Mouse (Mus musculus) T-helper 1 cell (primary cell): Measurements from ENCODE around the gene Glyr1.

Source experiments
- in situ Hi-C: fragments of 300-600 bp; cut with MboI, MseI; formaldehyde crosslinking; loops from one replicate; pipeline ENCODE4 v1.15.1; 2025; ENCODE audit warnings: high pct_unique_total_duplicates

Glyr1 gene

DNA sequence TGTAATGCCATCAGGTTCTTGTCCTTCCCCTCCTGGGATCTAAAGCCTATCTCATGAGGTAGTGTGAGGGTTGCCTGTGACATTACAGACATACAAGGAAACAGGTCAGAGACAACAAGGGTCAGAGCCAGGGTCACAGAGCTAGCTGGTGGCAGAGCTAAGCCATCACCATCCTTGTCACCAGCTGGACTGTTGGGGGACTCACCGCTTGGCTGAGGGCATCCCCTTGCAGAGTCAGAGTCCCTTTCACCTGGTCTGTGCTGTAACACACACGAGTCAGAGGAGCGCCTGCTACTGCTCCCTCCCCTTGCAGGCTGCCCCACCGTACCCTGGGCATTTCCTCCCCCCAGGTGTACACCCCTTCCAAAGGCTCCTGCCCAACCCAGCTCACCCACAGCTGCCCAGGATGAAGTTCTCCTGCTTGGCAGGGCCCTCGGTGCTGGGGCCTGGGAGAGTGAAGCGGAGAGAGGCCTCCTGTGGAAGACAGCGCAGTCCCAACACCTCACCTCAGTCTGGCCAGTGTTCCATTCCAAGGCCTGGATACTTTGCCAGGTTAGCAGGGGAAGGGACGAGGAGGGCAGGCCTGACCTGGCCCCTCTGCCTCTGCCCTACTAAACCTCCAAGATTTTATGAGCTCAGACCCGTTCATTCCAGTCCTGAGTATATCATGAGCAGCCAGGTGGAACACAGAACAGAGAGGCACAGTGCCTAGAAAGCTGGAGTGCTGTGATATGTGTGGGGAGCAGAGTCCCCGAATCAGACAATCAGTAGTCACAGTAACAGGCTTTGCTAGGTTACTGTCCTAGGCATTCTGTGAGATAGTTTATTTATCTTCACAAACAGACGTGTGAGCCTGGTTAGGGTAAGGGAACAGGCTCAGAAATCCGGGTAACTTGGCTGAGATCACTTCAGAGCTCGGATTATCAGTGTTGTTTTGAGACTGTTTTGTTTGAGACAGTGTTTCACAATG lies 37.3 kb downstream of the Glyr1 start:
- in situ Hi-C loops: no loop called here

DNA sequence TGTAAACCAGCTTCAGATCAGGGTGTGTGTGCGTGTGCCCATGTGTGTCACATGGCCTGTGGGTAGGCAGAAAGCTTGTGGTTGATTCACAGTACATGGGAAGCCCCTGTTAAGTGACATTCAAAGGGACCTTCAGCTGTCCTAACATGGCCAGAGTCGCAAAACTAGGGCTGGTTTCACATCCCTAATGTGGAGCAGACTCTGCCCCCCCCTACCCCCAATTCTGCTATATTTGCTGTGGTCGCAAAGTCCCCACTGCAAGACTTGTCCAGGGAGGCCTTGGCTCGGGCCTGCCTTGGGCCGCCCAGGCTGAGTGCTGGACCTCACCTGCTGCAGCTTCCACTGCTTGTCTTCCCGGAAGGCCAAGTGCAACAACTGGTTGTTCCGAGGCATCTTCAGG lies 38.4 kb downstream of the Glyr1 start:
- in situ Hi-C loops: no loop called here

DNA sequence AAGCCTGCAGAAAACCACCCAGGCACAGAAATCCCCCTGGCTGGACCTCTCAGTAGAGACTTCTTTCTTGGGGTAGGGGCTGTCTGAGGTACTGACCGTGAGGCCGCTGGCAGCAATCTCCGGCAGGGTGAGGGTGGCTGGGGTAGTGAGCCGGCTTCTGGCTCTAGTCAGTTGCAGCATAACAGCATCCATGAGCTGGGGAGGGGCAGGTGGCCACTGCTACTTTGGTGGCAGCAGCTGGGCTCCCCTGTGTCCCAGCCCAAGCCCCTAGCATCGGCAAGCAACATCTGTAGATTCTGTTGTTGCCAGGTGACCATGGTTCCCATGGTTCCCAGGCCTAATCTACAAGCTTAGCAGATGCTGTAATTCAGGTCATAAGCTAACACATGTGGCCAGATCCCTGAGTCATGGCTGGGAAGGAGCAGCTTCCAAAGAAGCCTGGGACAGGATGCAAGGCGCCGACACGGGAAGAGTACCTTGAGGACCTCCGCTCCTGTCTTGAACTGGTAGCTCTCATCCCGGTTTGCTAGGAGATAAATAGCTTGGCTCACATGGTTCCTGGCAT lies 39.2 kb downstream of the Glyr1 start:
- in situ Hi-C loops: no loop called here

DNA sequence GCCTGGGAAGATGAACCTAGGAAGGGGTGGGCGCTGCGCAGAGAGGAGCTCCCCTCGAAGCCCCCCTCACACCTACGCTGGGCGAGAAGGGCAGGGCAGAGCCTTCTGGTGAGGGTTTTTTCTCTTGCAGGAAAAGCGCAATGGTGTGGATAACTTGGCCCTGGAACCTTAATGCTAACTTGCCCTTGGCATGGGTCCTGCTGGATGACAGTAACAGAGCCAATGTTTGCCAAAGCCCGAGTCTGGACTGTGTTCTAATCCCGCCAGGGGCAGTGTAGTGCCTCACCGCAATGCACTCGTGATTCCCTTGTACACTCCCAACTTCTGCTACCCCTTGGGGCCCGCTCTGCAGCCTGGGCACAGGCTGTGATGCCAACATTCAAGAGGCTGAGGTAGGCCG lies 41.6 kb downstream of the Glyr1 start:
- in situ Hi-C loops: no loop called here

DNA sequence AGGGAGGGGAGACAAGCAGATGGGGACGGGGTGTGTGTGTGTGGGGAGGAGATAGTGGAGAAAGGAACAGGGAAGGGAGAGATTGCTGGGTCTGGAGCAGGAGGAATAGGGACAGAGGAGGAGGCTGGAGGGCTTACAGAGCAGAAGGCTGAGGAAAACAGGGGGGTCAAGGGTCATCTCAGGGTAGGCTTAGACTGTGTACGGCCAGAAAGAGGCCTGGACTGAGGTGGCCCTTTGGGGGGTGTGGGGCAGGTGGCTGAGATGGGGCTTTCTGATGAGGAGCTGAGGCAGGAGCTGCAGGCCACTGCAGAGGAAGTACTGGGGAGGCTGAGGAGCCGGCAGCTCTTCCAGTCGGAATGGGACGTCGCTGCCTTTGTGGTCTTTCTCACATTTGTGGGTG lies 42.2 kb downstream of the Glyr1 start:
- in situ Hi-C loops: no loop called here

DNA sequence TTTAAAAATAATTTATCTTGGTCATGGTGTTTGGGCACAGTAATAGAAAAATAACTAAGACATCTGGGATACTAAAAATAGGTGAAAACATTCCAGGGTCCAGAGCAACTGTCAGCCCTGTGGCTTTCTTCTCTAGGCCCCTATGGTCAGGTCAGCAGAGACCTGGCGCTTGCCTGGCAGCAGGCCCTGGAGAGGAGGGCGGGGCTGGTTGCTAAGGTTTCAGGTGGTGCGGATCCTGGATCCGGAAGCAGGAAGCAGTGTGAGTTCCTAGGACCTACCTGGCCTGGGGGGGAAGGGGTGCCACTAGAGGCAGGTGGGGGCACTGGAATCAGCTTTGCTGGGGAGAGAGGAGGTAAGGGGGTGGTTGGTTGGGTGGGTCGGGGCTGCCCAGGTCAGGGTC lies 42.6 kb downstream of the Glyr1 start, which contains the start of gene Smim22:
Gene Smim22 (plus strand): TSS at position 222 of the 400 bp plus-strand sequence.
- in situ Hi-C loops: no loop called here

DNA sequence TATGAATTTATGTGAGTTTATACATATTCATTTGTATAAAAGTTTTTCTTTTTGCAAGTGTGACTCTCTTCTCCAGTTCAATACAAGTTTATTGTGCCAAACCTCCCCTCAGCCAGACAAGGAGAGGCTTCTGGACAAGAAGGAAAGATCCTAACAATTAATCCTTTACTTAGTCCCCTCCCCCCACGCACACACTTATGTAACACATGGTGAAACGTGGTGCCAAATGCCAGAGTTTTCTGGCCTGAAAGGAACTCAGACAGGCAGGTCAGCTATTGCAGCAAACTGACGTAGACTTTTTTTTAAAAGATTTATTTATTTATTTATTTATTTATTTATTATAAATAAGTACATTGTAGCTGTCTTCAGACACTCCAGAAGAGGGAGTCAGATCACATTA lies 49.1 kb downstream of the Glyr1 start:
- in situ Hi-C loops: no loop called here

DNA sequence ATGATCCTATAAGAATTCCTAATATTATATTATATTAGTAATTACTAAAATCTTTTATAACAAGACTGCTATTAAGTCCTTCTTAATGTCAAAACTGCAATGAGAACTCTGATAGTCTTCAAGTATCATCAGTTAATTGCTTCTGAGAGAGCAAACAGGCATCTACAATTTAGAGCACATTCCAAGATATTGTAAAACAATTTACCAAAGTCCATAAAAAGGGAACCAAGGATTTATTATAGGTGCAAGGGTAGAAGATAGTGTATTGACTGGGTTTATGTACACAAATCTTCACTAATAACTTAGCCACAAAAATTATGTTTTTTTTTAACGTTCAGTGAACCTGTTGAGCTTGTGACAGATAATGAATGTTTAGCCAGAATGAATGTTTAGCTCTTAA lies 50.7 kb downstream of the Glyr1 start:
- in situ Hi-C loops: no loop called here

DNA sequence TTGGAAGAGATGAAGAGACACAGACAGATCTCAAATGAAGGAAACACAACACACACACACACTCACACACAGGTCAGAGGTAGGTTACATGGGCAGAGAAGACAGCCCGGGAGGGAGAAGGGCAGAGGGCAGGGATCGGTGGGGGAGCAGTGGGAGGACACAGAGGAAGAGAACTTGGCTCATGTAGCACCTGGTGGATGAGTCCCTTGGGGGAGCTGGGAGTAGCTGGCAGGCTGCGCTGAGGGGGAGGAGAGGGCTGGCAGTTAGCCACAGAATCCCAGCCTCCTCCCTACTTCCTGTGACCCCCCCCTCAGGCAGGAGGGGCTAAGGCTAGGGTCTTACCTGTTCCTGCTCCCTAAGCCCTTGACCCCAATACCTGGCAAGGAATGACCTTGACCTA lies 52.1 kb downstream of the Glyr1 start, which contains the start of gene Sept12:
Gene Sept12 (minus strand): TSS at position 300 of the 400 bp plus-strand sequence.
- in situ Hi-C loops: no loop called here

DNA sequence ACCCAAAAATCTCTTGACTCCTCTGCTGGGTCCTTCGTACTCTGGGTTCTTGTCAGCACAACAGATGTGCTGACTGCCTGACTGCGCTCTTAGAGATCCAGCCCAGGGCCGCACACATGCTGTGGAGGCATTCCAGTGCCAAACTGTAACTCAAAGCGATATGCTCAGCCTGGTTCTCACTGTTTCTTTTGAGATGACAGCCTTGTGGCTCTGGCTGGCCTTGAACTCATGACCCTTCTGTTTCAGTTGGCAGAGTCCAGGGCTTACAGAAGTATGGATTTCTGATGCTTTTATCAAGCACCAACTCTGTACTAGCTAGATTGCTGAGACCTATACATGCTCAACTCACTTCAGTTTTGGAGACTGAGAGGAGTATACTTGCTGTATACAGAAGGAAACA lies 56.4 kb downstream of the Glyr1 start:
- in situ Hi-C loops: no loop called here

DNA sequence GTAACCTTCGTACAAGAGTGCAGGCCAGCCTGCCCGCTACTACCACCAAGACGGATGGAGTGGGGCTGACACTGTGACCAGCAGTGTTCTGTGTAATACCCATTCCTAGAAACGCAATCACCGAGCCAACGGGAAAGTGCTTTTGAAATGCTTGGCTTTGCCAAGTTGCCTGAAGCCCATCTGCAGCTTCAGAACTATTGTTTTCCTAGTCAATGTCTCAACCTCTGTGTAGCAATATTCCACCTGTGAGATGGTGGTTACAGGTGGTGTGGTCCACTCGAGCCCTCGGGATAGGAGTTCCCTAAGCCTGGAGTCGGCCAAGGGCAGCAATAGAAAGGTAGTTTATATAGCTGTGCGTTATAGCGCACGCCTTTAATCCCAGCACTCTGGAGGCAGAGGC lies 64.9 kb downstream of the Glyr1 start:
- in situ Hi-C loops: loop anchor here (5.0 kb wide), 1 partner anchor 158 kb away; no protein-coding TSS in a partner anchor

DNA sequence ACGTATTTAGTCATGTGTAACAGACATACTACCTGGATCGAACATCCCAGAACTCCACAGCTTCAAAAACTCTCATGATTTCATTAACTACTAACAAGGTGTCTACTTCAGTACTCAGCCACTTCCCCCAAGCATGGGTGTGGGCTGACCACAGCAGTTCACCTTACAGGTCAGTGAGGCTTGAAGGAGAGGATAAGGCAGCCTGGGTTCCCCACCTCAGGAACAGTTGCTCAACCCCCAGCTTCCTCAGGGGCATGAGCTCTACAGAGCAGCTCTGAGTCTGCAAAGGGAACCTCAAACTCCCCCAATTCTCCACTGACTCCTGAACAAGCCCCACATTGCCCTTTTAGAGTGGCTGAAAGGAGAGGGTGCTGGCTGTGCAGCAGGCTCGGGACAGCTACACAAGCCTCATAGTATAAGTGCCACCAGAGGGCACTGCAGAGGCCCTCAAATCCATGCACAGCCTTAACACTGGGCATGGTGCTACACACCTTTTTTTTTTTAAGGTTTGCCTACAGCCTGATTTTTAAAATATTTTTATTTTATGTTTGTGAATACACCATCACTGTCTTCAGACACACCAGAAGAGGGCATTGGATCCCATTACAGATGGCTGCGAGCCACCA lies 69.8 kb downstream of the Glyr1 start:
- in situ Hi-C loops: no loop called here

DNA sequence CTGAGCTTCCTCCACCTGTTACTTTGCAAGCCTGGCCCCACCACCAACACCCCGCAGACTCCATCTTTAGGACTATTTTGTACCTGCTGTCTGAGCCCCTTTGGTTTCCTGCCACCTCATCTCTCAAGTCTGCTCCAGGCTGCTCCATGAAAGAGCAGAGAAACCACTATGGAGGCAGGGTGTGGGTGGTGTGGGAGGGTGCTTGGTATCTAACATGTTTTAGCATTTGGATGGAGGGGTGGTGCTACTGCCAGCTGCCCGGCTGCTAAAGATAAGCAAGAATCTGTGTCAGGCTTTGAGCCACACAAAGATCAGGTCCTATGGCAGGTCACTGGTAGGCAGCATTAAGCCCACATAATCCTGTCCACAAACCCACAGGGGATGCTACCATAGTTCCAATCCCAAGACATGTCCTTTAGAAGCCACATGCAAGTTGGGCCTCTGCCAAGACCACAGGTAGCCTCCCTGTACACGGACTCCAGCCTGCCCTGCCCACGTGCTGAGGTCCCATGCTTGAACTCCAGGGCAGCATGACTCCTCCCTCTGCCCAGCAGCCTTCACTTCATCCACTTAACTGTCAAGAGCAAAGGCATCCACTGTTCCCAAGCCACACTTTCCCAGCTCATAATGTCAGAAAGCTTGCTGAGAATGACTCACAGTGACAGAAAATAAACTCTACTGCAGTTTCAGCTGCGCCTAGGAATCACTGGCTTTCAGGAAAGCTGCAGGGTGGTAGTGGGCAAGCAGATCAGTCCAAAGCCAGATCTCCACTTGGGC lies 71.2 kb downstream of the Glyr1 start:
- in situ Hi-C loops: no loop called here

DNA sequence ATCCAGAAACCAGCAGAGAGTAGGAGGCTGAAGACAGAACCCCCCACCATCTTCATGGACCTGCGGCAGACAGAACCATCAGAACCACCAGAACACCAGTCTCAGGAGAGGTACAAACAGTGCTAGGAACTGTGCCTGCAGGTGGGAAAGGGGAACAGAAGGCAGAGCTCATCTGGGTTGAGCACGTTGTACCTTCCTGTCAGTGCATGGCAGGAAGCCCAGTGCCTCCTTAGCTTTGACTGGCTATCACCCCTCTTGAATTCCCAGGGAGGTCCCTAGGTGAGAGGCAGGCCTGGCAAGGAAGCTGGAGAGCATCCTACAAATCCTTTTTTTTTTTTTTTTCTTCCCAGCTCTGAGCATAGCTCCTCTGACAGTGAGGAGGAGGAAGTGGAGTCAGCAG lies 73.5 kb downstream of the Glyr1 start:
- in situ Hi-C loops: no loop called here

DNA sequence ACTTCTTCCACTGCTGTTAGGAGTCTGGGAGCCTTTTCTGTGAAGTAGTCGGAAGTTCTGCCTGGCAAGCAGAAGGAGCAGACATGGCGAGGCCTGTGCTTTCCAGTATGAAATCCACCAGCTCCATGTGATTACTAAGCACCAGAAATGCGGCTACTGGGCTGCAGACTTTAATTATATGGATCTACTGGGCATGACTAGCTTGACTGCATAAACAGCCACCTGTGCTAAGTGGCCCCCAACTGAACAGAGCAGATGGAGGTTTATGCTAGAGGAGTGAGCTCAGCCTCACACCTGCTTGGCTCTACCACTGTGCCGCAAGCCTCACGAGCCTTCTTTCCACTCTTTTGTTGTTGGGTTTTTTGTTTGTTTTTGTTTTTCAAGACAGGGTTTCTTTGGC lies 75.1 kb downstream of the Glyr1 start:
- in situ Hi-C loops: no loop called here

DNA sequence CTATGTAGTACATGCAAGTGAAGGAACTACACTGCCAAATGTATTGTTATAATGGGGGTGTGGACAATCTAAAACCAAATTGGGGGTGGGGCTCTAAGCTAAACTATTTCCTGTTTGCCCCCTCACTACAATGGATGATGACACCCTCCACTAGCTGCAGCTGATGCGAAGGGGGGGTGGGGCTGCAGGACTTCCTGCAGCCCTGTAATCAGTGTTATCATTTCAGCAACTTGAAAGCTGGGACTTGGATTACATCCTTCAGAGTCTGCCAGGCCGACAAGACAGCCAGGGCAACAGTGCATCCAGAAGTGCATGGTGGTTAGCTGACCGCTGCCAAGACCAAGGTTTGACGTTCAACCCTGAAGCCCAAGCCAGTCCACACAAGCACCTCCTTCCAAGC lies 78.0 kb downstream of the Glyr1 start:
- in situ Hi-C loops: no loop called here

DNA sequence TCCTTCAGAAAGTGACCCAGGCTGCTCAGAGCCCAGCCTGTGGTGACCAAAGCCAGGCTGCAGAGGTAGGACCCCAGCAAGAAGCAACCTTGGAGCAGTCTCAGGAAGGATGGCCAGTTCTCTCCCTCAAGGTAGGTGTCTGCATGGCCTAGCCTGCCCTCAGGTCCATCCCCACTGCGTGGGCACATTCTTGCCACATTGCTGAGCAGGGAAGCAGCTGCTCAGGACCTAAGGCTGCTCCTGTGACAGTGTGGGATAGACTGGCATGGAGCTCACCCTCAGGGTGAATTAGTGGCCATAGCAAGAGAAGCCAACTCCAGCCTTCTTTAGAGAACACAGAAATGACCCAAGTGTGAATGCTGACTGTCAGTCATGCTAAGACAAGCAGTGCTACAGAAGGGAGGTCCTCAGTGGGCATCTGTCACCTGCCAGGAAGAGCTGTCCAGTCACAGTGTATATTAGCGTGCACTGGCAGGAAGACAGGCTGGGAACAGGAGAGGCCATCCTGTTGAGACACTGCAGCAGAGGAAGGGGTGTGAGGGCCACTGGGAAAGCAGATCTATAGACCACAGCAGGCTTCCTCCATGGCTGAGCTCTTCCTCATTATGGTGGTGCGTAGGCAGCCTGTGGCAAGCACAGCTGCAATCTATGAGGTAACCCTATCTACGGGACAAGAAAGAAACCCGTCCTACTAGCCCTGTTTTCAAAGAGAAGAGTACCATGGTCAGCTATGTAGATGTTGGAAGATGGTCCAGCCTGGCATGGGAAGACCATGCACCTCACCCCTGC lies 80.4 kb downstream of the Glyr1 start:
- in situ Hi-C loops: no loop called here

DNA sequence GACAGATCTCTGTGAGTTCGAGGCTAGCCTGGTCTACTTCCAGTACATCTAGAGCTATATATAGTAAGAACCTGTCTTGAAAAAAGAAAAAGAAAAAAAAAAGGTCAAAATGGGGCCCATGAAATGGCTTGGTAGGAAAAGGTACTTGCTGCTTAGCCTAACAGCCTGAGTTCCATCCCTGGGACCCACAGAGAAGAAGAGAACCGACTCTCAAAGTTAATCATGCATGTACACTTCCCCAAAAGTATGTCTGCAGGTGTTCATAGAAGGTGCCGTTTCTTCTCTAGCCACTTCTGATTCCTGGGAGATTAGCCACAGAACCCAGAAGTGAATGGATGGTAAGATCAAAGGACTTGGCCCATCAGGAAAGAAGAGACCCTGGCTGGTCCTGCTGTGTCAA lies 81.2 kb downstream of the Glyr1 start:
- in situ Hi-C loops: no loop called here

DNA sequence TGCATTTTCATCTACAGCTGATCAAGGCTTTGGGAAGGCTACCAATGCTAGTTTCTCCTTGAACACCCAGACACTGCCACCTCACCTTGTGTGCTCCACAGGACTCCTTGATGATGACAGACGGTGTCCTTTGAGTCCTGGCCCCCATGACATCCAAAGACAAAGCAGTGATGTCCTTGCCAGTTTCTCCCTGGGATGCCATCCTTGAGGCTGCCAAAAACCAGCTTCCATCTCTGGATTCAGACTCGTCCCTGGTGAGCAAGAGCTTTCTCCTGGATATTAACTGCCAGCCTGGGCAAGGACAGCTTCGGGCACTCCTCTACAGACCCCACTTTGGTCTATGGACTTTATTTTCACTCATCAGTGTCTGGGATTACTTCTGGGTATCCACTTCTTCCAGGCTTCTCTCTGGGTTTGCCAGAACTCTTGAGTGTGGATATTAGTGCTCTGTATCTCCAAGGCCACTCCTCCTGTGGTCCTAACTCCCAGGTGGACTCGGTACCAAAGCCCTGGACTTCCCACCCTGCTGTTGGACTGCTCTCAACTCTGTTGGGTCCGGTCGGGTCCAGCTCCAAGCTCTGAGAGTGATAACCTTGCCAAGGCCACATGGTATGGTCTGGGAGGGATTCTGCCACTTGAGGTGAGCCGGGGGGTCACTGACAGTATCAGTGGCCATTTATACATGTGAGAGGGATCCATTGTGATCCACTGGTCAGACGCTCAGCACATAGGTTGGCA lies 84.1 kb downstream of the Glyr1 start:
- in situ Hi-C loops: no loop called here

DNA sequence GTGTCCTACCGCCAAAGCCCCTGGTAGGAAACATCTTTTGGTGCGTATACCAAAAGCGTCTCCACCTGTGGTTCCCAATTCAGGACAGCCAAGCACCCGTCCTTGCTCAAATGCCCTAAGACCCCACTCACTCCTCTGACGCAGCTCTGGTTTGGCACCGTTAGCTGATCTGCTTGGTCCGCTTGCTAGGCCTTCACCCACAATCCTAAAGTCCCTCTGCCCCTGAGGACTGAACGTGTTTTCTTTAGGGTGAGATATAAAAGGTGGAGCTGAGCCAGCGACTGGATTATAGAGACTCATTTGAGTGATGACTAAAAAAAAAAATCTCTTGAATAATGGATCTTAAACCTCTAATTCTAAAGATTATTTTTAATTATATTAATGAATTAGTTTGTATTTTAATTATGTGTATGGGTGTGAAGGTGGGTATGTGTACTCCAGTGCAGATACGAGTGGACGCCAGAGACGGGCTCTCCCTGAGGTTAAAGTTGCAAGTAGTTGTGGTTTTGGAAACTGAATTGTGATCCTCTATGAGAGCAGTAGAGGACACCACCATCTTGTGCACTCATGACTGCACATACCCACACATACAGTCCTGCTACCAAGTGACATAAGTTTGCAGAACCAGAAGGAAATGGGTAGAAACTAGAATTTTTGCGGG lies 84.8 kb downstream of the Glyr1 start:
- in situ Hi-C loops: no loop called here
